Mouse (Mus musculus): ENCODE measurements around the gene Olfr286. TPM values are rescaled to one million over a fixed set of nuclear protein-coding genes. Genes with fewer than 3 reads are reported as not detected.

Olfr286 gene
- total RNA-seq (2021): not detected in 2 replicates
- long read RNA-seq: 0 reads

GRCm38 (mm10) chr15:98234350-98234749 lies at the start of gene Olfr286:
Gene Olfr286, minus strand, starts transcription at chr15:98234450.
- DNase-seq: no peak

GRCm38 (mm10) chr15:98257776-98258175 lies 23.5 kb upstream of the Olfr286 start:
- no peak for DNase-seq

- no peak for DNase-seq
Measured at GRCm38 (mm10) chr15:98257193-98257592, 22.9 kb upstream of the Olfr286 start, which contains the start of gene H1fnt. Gene H1fnt, minus strand, starts transcription at chr15:98257293.

- DNase-seq: peak; percentile 22
Measured at GRCm38 (mm10) chr15:98256271-98256670, 22.0 kb upstream of the Olfr286 start.

- DNase-seq: no peak
Measured at GRCm38 (mm10) chr15:98235442-98235841, 1.2 kb upstream of the Olfr286 start.

GRCm38 (mm10) chr15:98226096-98226495 lies 8.2 kb downstream of the Olfr286 start:
- DNase-seq: no peak

- no peak for DNase-seq
Measured at GRCm38 (mm10) chr15:98225610-98226009, 8.6 kb downstream of the Olfr286 start.

- DNase-seq: no peak
Measured at GRCm38 (mm10) chr15:98222377-98222776, 11.9 kb downstream of the Olfr286 start.

GRCm38 (mm10) chr15:98220877-98221276 lies 13.4 kb downstream of the Olfr286 start, which contains the start of the genes Gm44579 and Olfr287:
Gene Gm44579, minus strand, starts transcription at chr15:98220977.
Gene Olfr287, minus strand, starts transcription at chr15:98221056.
- no peak for DNase-seq

- DNase-seq: no peak
Measured at GRCm38 (mm10) chr15:98214130-98214529, 20.1 kb downstream of the Olfr286 start.

GRCm38 (mm10) chr15:98213336-98213870 lies 20.8 kb downstream of the Olfr286 start:
- DNase-seq: no peak

GRCm38 (mm10) chr15:98209676-98210075 lies 24.6 kb downstream of the Olfr286 start:
- no peak for DNase-seq

- DNase-seq: no peak
Measured at GRCm38 (mm10) chr15:98195442-98195841, 38.8 kb downstream of the Olfr286 start, which contains the start of gene Olfr288. Gene Olfr288, minus strand, starts transcription at chr15:98195542.

GRCm38 (mm10) chr15:98184456-98184855 lies 49.8 kb downstream of the Olfr286 start:
- DNase-seq: no peak

- DNase-seq: no peak
Measured at GRCm38 (mm10) chr15:98181856-98182570, 52.2 kb downstream of the Olfr286 start.

GRCm38 (mm10) chr15:98181132-98181711 lies 53.0 kb downstream of the Olfr286 start:
- DNase-seq: peak; percentile 91

GRCm38 (mm10) chr15:98180567-98181131 lies 53.6 kb downstream of the Olfr286 start:
- DNase-seq: no peak

- DNase-seq: no peak
Measured at GRCm38 (mm10) chr15:98177320-98177719, 56.9 kb downstream of the Olfr286 start.

Other genes with a start within 250 kb of the Olfr286 start
- not detected in 2 replicates for gene Col2a1, start 229.8 kb downstream of the Olfr286 start, total RNA-seq (2021)
- 47.7 and 82.8 TPM in 2 replicates for gene Pfkm, start 141.9 kb downstream of the Olfr286 start, total RNA-seq (2021)
- gene Senp1, start 140.7 kb downstream of the Olfr286 start, total RNA-seq (2021): 19.8 and 20.8 TPM in 2 replicates
- gene Asb8, start 68.8 kb downstream of the Olfr286 start, total RNA-seq (2021): 36.2 and 46.2 TPM in 2 replicates
- 0.55 and 0.71 TPM in 2 replicates for gene Ccdc184, start 67.3 kb downstream of the Olfr286 start, total RNA-seq (2021)
- not detected in 2 replicates for gene Olfr288, start 38.9 kb downstream of the Olfr286 start, total RNA-seq (2021)
- gene Gm44579, start 13.5 kb downstream of the Olfr286 start, total RNA-seq (2021): not detected in 2 replicates
- gene Olfr287, start 13.4 kb downstream of the Olfr286 start, total RNA-seq (2021): not detected in 2 replicates
- not detected in 2 replicates for gene H1fnt, start 22.8 kb upstream of the Olfr286 start, total RNA-seq (2021)
- gene Zfp641, start 61.7 kb upstream of the Olfr286 start, total RNA-seq (2021): 6.0 and 8.1 TPM in 2 replicates
- not detected in 2 replicates for gene Olfr285, start 82.9 kb upstream of the Olfr286 start, total RNA-seq (2021)
- not detected in 2 replicates for gene Olfr284, start 106.5 kb upstream of the Olfr286 start, total RNA-seq (2021)
- gene Olfr283, start 146.5 kb upstream of the Olfr286 start, total RNA-seq (2021): not detected in 2 replicates
- not detected in 2 replicates for gene Olfr282, start 196.8 kb upstream of the Olfr286 start, total RNA-seq (2021)
- gene Olfr281, start 218.1 kb upstream of the Olfr286 start, total RNA-seq (2021): not detected in 2 replicates
- not detected in 2 replicates for gene OR5BS1P, start 235.4 kb upstream of the Olfr286 start, total RNA-seq (2021)
- not detected in 2 replicates for gene Lalba, start 248.3 kb upstream of the Olfr286 start, total RNA-seq (2021)

All from adrenal gland, postnatal 25 days (tissue).